Mouse (Mus musculus) ES-Bruce4 (cell line): ENCODE measurements around the gene Plekha7.

ENCODE experiments used
- CTCF ChIP-seq: IDR thresholded peaks from one replicate; pipeline ENCODE4 v1.8.1; 2011; ENCODE audit warnings: low read depth, low read length
- POLR2A ChIP-seq: IDR thresholded peaks from one replicate; pipeline ENCODE4 v1.8.1; 2011; ENCODE audit warnings: low read length; ENCODE audit not compliant: insufficient read depth

DNA sequence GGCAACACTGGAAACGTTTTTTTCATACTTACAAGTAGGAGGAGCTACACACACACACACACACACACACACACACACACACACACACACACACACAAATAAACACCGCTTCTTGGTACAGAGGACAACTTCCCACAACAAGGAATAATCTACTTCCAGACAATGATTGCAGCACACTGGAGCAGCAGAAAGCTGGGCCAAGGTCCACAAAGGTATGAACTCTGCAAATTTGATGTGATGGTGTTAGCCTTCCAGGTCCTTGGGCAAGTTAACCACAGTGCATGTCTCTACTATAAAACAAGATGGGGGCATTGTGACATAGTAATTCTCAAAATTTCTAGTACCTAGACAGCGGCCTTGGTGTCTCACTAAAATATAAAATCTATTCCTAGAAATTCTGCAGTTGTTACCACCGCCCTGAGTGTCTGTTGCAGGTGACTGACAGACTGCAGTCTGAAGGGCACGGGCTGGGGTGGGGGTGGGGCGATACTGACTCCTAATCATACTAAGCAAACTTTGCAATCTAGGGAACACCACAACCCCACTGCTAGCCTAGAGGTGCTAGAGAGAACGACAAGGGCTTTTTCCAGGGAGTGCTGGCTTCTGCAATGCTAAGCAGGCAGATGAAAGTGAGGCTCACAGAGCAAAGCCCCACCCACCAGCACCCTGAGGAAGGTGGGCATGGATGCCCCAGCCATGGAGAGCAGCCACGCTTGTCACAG, 85.7 kb downstream of the Plekha7 start:
- TF ChIP-seq POLR2A (no peak), CTCF (no peak)
